Mouse (Mus musculus) urinary bladder, postnatal 25 days (tissue): Measurements from ENCODE around the gene Rmdn3.

ENCODE experiments used
- DNase-seq: peaks from one replicate; pipeline ENCODE4 v3.0.0; 2022; ENCODE audit warnings: low spot score

Rmdn3 gene

GRCm38 (mm10) chr2:119101552-119101951 lies 55.3 kb downstream of the Rmdn3 start:
- DNase-seq: no peak
